Mouse (Mus musculus) mature B cell (primary cell): ENCODE data around the gene Acot12.
"Not testable (repeated sequence)": the region's sequence is repeated elsewhere in the genome, so short reads cannot be mapped to it uniquely, and the experiment has no call there.

Source experiments
- in situ Hi-C: fragments of 300-500 bp; cut with MboI; formaldehyde crosslinking; loops from 2 replicates; pipeline ENCODE4 v1.14.3; 2019

Acot12 gene

DNA sequence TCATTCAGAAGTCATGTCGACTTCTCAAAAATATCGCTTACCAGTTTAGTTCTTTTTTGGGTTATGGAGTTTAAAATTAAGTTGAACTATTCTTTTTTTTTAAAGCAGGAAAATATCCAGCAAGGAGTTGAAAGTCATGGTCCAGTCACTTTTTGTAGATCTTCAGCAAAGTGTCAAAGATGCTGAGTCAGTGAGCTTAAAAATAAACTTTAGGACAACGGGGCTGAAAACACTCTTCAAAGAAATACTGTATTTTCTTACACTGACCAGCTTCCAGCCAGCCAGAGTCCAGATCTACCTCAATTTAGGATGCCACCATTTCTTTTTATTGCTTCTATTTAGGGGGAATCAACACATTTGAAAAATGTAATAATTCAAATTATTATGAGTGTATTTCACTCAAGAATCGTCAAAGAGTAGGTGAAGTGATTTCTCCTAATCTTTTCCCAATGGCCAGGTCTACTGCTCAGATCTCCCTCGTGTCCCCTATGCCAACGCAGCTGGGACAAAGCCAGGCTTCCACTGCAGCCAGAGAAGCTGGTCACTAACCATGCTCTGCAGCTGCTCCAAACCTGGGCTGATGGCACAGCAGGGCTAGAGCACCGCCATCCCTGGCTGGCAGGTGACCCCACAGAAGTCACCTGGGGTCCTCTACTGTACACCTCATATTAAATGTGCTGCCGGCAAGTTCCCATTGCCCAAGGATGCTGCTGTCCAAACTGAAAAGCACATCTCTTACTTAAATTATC, 19.2 kb downstream of the Acot12 start:
- in situ Hi-C loops, result no loop called here

DNA sequence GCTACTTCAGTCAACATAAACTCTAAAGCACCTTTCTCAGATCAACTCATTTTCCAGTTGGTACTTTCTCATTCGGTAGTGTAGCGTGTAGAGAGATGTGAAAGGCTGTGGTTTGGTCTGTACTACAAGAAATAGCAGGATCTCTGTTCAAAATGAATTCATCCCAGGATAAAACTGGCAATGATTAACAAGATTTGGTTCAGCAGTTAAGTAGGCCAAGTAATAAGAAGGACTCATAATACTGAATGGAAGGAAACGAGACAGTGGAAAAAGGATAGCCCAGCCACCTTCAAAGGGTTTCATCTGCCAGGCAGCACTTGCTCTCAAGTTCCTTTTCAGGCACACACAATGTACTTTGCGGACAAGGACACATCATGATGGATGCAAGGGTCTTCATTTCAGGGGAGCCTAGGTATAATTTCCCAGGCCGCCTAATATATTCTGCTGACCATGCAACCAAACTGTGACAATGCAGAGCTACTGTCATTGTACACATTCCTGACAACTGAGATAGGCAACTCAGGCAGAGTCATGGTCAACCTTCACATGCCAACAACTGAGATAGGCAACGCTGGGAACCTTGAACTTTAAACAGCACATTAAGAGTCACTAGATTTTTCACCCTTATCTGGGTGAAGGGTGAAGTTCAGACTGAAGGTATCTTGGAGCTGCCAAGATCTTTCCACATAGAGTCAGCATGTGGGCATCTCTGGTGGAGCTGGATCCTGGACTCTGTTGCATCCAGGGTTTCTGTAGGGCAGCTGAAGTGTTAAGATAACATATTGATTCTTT, 20.5 kb downstream of the Acot12 start:
- in situ Hi-C loops, result no loop called here

DNA sequence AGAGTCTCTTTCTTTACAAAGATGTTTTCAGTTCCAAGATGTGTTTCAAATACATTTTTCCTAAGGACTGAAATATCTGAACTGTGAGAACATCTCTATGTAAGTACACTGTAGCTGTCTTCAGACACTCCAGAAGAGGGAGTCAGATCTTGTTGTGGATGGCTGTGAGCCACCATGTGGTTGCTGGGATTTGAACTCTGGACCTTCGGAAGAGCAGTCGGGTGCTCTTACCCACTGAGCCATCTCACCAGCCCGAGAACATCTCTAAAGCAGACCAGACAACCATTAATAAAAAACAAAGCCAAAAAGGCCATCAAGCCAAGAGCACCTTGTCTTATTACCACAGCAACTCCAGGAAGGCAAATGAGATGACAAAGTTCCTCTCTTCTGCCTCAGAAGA, 22.3 kb downstream of the Acot12 start:
- in situ Hi-C loops, result not testable (repeated sequence)

DNA sequence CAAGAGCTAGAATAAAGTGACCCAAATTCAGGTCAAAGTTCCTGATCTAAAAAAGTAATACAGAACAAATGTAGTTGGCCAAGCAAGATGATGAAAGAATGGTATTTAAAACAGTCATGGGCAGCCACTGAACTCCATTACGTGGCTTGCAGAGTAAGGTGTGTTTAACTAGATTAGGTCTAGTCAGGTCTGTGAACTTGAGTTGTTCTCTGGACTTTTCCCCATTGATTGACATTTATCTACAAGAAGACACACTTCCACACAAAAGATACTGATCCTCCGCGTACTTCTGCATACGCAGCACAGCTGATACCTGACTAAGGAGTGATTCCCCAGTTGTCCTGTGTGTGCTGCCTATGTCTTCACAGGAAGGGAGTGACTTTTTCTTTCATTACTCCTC, 24.3 kb downstream of the Acot12 start:
- in situ Hi-C loops, result no loop called here

DNA sequence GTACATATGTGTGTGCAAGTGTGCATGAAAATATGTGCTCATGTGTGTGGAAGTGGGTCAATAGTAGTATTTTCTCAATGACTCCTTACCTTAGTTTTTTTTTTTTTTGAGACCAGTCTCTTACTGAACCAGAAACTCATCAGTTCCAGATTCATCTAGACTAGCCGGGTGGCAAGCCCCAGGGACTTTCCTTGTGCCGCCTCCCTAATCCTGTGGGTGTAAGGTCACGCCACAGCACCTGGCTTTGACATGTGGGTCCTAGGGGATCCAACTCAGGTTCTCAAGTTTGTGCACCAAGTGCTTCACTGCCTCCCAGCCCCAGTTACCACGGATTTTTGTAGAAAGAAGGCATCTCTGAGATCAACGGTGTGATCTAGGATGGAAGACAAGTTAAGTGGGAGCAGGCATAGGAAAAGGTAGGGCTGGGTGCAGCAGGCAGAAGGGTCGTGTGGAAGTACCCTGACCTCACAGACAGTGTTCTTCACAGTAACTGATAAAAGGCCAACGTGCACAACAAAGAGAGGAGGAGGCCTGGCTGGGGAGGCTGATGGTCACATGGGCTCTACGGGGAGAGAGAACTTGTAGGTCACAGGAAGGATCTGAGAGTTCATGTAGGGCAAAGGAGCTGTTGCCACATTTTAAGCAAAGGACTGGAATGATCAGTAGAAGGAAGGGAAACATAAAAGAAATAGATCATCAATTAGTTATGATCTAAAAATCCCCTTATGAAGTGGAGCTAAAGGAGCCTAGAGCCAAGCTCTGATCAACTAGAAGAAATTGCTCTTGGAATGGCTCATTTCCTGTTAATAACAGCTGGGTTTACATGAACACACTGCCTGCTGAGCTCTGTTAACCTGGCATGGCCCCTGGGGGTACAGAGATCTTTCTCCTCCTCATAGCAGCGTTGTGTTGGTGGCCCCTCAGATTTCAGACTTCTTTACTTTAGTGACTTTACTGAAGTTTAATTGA, 27.7 kb downstream of the Acot12 start:
- in situ Hi-C loops, result no loop called here

DNA sequence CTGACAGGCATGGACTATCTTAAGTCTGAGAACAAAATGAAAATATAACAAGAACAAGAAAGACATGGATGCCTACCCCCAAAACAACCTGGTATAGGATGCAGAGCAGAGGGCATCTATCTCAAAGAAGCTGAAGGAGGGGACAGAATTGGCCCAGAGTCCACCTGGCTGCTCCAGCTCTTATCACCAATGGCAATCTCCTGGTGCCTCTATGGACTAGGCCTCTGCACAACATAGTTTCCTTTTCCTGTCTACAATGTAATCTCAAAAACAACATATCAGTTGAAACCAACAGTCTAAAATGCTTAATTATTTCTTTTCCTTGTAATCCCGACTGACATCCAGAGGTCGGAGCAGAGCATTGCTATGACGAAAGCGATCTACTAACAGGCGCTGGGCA, 36.8 kb downstream of the Acot12 start:
- in situ Hi-C loops, result no loop called here

DNA sequence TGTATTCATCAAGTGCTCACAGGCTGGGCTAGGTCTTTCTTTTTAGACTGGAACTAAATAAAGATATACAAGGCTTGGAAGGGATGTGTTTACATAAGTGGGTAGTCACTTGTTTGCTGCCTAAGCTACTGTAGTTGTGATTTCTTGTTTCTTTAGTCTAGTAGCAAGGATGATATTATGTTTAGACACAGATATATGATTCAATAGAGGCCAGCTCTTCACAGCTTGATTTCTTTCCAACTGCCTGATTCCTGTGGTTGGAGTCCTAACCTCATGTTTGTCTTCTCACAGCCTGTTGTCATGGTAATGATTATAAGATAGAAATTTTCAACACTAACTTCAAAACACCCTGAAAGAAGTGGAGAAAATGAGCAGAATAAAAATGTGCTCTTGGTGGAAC, 38.6 kb downstream of the Acot12 start:
- in situ Hi-C loops, result no loop called here

DNA sequence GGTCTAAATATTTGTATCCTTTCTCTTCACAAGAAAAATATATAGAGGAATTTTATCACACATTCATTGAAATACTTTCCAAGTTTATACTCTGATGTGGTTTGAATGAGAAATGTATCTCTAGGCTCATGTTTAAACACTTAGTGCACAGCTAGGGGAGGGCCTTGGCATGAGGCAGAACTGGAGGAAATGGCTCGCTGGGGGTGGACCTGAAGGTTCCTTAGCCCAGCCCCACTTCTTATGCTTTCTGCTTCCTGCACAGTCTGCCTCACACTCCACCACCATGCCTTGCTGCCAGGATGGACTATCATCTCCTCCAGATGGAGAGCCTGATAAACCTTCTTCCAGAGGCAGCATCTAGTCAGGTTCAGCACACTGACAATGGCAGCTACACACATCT, 50.7 kb downstream of the Acot12 start:
- in situ Hi-C loops, result no loop called here

DNA sequence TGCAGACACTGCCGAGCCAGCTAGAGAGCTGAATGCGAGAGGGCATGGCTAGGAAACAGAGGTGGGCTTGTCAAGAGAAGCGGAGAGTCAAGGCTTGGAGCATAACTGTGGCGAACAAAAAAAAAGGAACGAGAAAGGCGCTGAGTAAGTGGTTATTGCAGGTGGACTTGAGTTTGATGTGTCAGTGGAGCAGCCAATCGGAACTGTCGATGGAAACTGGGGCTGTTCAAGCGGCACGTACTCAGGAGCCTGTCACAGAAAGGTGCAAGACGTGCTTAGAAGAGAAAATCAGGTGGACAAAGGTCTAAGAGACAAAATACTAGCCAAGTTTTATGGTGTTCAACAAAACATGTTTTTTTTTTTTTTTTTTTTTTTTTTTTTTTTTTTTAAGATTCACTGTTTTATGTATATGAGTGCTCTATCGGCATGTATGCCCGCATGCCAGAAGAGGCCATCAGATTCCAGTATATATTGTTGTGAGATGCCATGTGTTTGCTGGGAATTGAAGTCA, 53.7 kb downstream of the Acot12 start:
- in situ Hi-C loops, result no loop called here

DNA sequence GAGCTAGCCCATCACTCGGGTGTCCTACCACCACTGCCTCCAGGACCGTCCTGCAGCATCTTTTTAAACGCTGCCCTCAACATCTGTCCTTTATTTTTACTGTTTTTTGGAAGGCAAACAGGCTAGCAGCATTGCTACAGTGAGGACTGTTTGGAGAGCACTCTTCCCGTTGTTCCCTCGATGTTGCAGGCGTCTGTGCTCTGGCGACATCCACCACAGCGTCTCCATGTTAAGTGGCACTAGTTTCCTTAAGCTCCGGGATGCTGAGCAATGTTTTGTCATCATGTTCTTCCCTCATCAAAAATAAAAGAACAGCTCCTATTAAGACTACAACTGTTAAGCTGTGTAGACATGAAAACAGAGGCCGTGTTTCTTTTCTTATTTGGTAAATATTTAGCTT, 54.3 kb downstream of the Acot12 start:
- in situ Hi-C loops, result no loop called here

DNA sequence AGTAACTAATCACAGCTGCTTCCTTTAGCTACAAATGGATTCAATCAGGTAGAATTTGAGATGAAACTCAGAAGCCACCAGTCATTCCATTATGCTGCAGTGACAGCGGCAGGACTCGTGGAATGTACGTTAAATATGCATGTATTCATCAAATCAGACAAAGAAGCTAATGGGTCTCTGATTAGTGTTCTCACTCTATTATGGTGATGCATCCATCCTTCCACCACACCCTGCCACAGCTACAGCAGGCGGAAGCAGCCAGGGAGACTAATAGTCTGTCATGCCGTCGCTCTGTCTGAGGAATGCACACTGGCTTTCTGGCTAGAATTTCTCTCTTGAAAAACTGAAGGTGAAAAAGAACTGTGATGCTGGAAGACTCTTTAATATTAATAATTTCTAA, 54.7 kb downstream of the Acot12 start:
- in situ Hi-C loops, result no loop called here

DNA sequence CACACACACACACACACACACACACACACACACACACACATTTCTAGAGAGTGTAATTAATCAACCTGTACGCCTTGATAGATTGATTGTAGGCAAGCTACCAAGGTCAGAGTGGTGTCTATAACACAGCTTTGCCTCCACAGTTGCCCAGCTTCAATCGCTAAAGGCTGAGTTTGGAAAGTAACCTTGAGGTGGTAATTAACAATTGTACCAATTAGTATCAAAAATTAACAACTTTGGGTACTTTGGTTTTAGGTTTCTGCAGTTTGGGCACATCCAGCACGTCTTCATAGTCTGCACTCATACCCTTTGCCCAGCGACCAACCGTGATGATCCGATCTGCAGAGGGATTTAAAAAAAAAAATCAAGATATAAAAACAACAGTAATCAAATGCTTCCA, 55.6 kb downstream of the Acot12 start:
- in situ Hi-C loops, result no loop called here

DNA sequence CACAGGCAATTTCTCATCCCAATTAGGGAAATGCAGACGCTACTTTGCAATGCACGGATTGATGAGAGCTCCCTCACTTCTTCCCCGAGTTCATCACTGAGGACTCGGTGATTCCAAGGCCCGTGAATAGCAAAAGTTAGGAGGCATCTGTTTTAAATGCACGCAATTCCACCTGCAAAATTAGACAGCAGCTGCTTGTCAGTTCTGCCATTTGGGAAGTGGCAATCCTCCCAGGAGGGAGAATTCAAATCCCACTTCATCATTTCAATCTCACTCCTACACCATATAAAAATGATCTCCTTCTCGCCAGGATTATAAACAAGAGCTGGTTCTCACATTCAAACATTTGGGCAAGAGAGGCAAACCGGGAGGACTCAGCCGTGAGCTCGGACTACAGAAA, 56.1 kb downstream of the Acot12 start:
- in situ Hi-C loops, result no loop called here

DNA sequence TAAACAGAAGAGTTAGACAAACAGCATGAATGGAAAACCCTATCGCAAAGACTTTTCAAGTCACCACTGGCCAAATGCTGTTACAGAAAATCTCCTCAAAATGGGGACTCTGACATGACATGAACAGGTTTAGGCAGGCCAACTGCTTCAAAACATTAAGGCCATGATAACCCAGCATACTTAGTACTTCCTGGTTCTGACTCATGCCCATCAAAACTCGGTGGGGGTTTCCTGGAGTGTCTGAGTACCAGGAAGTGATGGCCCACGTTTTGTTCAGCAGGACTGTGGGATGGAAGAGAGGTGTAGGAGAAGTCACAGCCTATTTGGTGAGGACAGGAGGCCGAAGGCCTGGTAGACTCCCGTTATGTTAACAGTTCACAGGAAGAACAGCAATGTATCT, 60.4 kb downstream of the Acot12 start:
- in situ Hi-C loops, result no loop called here

DNA sequence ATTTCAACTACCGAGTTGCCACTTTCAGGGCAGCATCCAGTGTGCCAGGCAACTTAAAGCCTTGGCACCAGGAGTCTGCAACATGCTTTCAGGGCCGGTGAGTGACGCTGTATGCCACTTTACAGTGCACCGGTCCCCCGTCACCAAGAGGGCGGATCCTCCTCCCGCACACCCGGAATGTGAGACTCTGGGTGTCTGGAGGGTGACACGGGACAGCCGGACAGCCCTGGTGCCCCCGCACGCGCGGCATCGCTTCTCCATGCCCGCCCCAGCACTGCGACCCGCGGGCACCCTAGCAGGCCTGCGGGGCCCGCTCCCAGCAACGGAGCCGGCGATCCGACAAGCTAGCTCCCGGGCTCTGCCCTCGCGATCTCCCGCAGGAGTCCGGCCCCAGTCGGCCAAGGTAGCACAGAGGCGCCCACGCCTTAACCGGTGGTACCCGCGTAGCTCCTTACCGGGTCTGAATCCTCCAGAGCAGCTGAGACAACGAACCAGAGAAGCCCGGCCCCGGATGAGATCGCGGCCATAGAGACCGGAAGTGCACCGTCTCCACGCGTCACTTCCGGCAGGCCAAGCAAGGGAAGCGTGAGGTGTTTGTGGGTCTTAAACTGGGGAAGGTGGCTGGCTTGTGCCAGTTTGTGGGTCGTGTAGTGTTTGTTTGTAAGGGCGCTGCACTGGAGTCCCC, 66.0 kb downstream of the Acot12 start, which contains the start of gene Zcchc9:
Zcchc9 (minus strand) TSS at position 551 of the 685 bp plus-strand sequence.
- in situ Hi-C loops, result no loop called here

DNA sequence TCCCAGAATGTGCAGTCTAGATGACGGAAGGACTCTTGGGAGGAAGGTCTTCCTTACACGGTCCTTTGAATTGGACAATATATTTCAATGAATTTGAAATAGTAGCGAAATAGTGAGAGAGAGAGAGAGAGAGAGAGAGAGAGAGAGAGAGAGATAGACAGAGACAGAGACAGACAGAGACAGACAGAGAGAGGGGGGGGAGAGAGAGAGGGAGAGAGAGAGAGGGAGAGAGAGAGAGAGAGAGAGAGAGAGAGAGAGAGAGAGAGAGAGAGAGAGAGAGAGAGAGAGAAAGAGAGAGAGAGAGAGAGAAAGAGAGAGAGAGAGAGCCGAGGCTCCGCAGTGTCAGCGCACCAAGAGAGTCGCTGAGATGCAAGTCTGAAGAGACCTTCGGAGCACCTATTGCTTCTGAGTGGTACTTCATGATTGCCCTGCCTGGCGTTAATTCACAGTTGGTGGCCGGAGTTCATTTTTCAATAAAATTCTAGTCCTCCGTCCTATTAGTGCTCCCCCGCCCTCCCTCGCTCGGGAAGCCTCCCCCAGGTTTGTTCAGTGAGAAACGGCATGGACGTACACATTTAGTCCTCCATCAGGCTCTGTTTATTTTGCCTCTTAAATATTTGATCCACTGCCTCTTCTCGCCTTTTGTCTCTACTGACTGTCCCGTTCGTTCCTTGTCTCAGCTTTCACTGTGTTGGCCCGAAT, 66.7 kb downstream of the Acot12 start:
- in situ Hi-C loops, result no loop called here

DNA sequence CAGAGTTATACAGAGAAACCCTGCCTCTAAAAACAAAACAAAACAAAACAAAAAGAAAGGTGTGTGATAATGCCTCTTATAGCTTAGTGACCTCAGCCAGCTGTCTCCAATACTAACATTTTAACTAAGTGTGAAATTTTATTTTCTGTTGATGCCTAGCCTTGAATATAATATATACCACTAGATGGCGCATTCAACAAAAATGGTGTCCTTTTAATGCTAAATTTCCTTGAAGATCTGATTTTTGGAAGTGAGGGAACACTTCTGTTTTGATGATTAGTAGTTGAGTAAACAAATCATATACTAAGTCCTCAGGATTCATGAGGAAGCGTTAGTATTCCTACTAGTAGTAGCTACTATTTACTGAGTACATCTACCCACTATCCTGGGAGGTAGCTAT, 68.2 kb downstream of the Acot12 start:
- in situ Hi-C loops, result no loop called here

DNA sequence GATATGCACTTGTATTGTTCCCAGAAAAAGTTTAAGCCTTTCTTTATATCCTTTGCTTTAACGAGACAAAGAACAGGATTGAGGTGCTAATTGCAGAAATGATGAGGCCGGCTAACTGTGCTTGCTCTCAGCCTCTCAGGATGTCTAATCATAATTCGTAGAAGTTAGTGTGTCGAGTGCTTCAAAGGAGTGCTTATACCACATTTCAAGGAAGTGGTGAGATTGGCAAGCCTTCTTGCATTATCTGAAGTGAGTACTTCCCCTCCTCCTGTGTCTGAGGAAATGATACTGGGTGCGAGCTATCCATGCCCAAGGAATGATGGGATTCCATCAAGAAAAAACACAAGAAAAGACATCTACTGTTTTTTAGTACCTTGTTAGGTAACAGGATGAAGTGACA, 73.4 kb downstream of the Acot12 start:
- in situ Hi-C loops, result no loop called here

DNA sequence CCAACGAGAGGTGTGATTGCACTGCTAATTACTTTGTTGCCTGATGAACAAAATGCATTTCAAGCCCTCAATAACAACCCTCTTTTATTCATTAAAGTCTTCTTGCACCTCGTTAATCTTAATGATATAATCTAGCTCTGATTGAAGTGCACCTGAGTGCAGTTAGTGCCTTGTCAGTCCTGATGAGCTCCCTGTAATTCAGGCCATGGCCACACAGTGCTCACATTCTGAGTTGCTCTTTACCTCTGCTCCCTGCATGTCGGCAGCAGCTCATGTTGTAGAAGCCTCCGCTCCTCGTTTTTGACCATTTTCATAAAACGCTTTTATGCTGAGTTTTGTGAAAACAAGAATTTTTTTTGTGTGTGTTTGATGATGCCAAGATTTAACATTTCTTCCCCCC, 82.4 kb downstream of the Acot12 start:
- in situ Hi-C loops, result no loop called here

DNA sequence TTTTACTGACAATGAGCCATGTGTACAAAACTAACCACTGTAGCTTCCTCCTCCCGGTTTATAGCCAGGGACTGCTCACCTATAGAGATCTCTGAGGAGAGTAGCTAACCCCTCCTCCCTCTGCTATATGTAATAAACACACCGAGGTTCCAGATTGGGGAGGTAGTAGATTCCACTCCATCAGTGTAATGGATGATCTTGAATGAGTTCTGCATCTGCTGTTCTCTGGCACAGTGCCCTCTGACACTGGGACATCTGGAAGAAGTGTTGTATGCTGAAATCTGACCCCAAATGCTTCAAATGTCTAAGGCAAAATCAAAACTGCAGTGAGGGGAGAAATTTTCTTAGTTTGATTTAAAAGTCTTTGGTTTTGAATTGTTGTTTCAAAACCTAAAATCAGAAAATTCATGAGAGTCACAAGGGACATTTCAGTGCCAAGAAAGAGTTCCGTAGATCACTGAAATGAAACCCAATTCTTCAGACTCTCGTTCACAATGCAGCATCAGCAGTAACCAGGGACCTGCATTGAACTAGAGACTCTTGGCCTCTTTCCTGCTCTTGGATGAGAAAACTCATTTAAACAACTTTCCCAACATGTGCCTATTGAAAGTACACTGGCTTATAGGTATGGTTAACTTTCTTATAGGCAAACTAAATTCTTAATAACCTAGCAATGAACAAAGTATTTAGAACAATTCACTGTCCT, 83.7 kb downstream of the Acot12 start:
- in situ Hi-C loops, result no loop called here
